Mouse (Mus musculus) liver, postnatal 0 days (tissue): ENCODE measurements around the gene 1500015O10Rik. TPM values are rescaled to one million over a fixed set of nuclear protein-coding genes. Genes with fewer than 3 reads are reported as not detected.

Experiments
- ATAC-seq: fragments of 200-750 bp; cut with Nextera tagmentation; 2 replicates; pipeline ENCODE4 v1.8.0; 2017; ENCODE audit warnings: mild to moderate bottlenecking, moderate library complexity
- DNase-seq: peaks from one replicate; pipeline ENCODE4 v3.0.0-alpha.2; 2016
- H3K27ac ChIP-seq: fragments of 300-500 bp; sonication (generic); 2 replicates; pipeline ENCODE4 v1.5.1; 2014; ENCODE audit warnings: antibody characterized with exemption, moderate library complexity, mild to moderate bottlenecking, low read depth
- H3K27me3 ChIP-seq: fragments of 300-500 bp; sonication (generic); 2 replicates; pipeline ENCODE4 v1.6.1; 2014; ENCODE audit warnings: low read length, control low read depth, mixed read lengths; ENCODE audit not compliant: insufficient read depth
- H3K36me3 ChIP-seq: fragments of 300-500 bp; sonication (generic); replicated peaks from 2 replicates; pipeline ENCODE4 v1.6.1; 2014; ENCODE audit warnings: mild to moderate bottlenecking, control low read depth, low read length, moderate library complexity, mixed read lengths; ENCODE audit not compliant: insufficient read depth
- H3K4me1 ChIP-seq: fragments of 300-500 bp; sonication (generic); 2 replicates; pipeline ENCODE4 v1.6.1; 2014; ENCODE audit warnings: antibody characterized with exemption, mild to moderate bottlenecking, control low read depth; ENCODE audit not compliant: insufficient read depth
- H3K4me2 ChIP-seq: fragments of 300-500 bp; sonication (generic); 2 replicates; pipeline ENCODE4 v1.6.1; 2014; ENCODE audit warnings: low read depth, mild to moderate bottlenecking, low read length, moderate library complexity, mixed read lengths
- H3K4me3 ChIP-seq: fragments of 300-500 bp; sonication (generic); 2 replicates; pipeline ENCODE4 v1.5.1; 2014; ENCODE audit warnings: low read depth, low read length
- H3K9ac ChIP-seq: fragments of 300-500 bp; sonication (generic); replicated peaks from 2 replicates; pipeline ENCODE4 v1.6.1; 2014; ENCODE audit warnings: mild to moderate bottlenecking, moderate library complexity
- H3K9me3 ChIP-seq: fragments of 300-500 bp; sonication (generic); 2 replicates; pipeline ENCODE4 v1.6.1; 2016; ENCODE audit warnings: mild to moderate bottlenecking, control low read depth, low read length, mixed read lengths
- CTCF ChIP-seq: sonication (generic); IDR thresholded peaks from 2 replicates; pipeline ENCODE4 v1.5.1; 2016; ENCODE audit warnings: antibody characterized with exemption, low read depth
- EP300 ChIP-seq: IDR thresholded peaks from 2 replicates; pipeline ENCODE4 v1.6.1; 2016; ENCODE audit warnings: antibody characterized with exemption, low read depth, mild to moderate bottlenecking
- WGBS: fragments of 180-500 bp; shearing (Covaris S2); extraction: QIAGEN DNeasy Blood & Tissue Kit; methylation state at CpG from one replicate; pipeline ENCODE4 v1.1.7; 2014; ENCODE audit not compliant: insufficient replicate concordance; 5-methylcytosine and 5-hydroxymethylcytosine counted together
- polyA plus RNA-seq: library from polyadenylated mRNA; unstranded; fragments of >200 nt; fragmentation: Nextera tagmentation; extraction: Ambion mirVana; gene quantifications from 2 replicates; pipeline ENCODE4 v1.2.1, GENCODE M21; 2015

The 1500015O10Rik gene
- polyA plus RNA-seq, 1 experiment from 2014 or later = 0.72 TPM

DNA sequence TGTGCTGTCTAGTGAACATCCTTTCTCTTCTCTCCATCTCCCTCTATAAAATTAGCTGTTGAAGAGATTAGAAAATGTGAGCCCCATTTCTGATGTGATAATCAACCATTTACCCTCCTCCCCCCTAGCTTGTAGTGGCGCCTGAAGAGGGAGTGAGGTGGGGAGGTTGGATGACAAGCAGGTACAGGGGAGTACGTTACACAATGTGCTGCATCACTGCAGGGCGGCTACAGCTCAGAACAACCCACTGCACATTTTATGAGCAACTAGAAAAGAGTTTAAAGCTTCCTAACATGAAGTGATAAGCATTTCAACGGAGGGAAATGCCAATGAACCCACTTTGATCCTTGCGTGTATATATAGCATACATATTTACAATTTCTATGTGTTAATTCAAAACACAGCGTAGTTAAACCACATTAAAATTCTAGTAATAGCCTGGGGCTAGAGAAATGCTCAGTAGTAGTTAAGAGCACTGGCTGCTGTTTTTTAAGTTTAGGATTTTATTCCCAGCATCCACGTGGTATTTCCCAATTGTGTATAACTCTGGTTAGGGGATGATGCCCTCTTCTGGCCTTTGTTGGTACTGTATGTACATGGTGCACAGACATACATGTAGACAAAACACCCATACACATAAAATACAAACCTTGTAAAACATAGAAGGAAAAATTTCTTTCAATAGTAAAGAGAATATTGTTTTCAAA is 7.6 kb downstream of the 1500015O10Rik start:
- 69% methylated on average over 7 of the region's 7 CpGs for WGBS
- Histone ChIP-seq H3K4me2 (no peak overlapping the region), H3K4me1 (no peaks in the 10 kb centered on the region), H3K27ac (no peak overlapping the region), H3K9ac (no peak overlapping the region), H3K36me3 (no peaks in the 10 kb centered on the region), H3K4me3 (no peak overlapping the region), H3K27me3 (no peaks in the 10 kb centered on the region), H3K9me3 (peaks cover 3% of the 10 kb centered on the region; the same call in 1 of the 2 replicates)
- ATAC-seq (no peak), DNase-seq (peak; percentile 28)
- TF ChIP-seq EP300 = no peak
- peak; percentile 70 for TF ChIP-seq CTCF

DNA sequence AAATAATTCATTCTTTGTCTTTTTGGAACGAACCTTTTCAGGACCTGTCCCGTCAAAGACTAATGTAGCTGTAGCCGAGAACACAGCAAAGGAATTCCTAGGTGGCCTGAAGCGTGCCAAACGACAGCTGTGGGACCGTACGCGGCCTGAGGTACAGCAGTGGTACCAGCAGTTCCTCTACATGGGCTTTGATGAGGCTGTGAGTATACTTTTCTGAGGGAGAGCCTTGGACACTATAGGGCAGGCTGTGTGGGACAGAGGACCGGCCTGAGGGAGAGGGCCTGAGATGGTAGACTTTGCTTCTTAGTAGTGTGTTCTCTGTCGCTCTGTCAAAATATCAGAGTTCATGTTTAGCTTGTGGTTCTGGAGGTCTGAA is 8.1 kb downstream of the 1500015O10Rik start:
- H3K9ac ChIP-seq = no peak overlapping the region
- H3K4me3 ChIP-seq = no peak overlapping the region
- DNase-seq = no peak
- WGBS = 87% methylated on average over 10 of the region's 10 CpGs
- no peaks in the 10 kb centered on the region for H3K27me3 ChIP-seq
- no peaks in the 10 kb centered on the region for H3K36me3 ChIP-seq
- H3K27ac ChIP-seq = no peak overlapping the region
- ATAC-seq = no peak
- H3K4me1 ChIP-seq = no peaks in the 10 kb centered on the region
- H3K9me3 ChIP-seq = peaks cover 3% of the 10 kb centered on the region; the same call in 1 of the 2 replicates
- H3K4me2 ChIP-seq = no peak overlapping the region
- TF ChIP-seq EP300 = no peak
- no peak for TF ChIP-seq CTCF

- Histone ChIP-seq H3K36me3 (peaks cover 30% of the 10 kb centered on the region), H3K4me3 (no peak overlapping the region), H3K4me1 (no peaks in the 10 kb centered on the region), H3K27ac (no peak overlapping the region), H3K9ac (no peak overlapping the region), H3K9me3 (no peaks in the 10 kb centered on the region), H3K27me3 (no peaks in the 10 kb centered on the region), H3K4me2 (no peak overlapping the region)
- WGBS = 83% methylated on average over 8 of the region's 8 CpGs
- DNase-seq (no peak), ATAC-seq (no peak)
- TF ChIP-seq EP300 (no peak), CTCF (no peak)
These were observed 24.3 kb downstream of the 1500015O10Rik start for GRCm38 (mm10) chr1:43754448-43755312.

- TF ChIP-seq EP300 (no peak), CTCF (peak; percentile 63)
- no peak overlapping the region for H3K4me3 ChIP-seq
- no peak overlapping the region for H3K9ac ChIP-seq
- peaks cover 24% of the 10 kb centered on the region for H3K36me3 ChIP-seq
- H3K27ac ChIP-seq = no peak overlapping the region
- no peaks in the 10 kb centered on the region for H3K27me3 ChIP-seq
- H3K4me2 ChIP-seq = no peak overlapping the region
- no peak for ATAC-seq
- H3K4me1 ChIP-seq = no peaks in the 10 kb centered on the region
- no peak for DNase-seq
- no peaks in the 10 kb centered on the region for H3K9me3 ChIP-seq
These were observed 29.7 kb downstream of the 1500015O10Rik start for GRCm38 (mm10) chr1:43760085-43760484.

GRCm38 (mm10) chr1:43764481-43764880 is 34.1 kb downstream of the 1500015O10Rik start:
- 86% methylated on average over 2 of the region's 2 CpGs for WGBS
- ATAC-seq = no peak

DNA sequence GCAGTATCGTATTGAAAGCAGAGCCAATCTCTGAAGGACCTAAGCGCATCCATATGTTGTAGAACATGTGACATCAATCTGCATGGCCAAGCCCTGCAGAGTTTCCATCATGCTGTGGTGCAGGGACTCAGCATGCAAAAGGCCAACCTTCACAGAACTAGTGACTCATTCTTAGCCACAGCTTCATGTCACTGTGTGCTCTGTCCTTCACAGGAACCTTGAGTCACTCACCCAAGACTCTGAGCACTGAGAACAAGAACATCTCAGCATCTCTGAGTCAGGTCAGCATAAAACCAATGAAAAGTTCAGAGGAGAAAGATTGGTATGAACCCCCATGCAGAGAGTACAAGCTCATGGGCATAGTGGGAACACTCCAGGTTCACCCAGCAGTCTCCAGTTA is 35.9 kb downstream of the 1500015O10Rik start:
- WGBS = 95% methylated on average over 2 of the region's 2 CpGs
- DNase-seq = no peak

More at GRCm38 (mm10) chr1:43764481-43764880, 34.1 kb downstream of the 1500015O10Rik start:
- Histone ChIP-seq H3K9ac (no peak overlapping the region), H3K4me3 (no peak overlapping the region), H3K4me2 (no peak overlapping the region), H3K4me1 (no peaks in the 10 kb centered on the region), H3K9me3 (no peaks in the 10 kb centered on the region), H3K36me3 (peaks cover 13% of the 10 kb centered on the region), H3K27ac (no peak overlapping the region), H3K27me3 (no peaks in the 10 kb centered on the region)
- DNase-seq = no peak
- TF ChIP-seq EP300 (no peak), CTCF (no peak)

More for the DNA sequence above, 35.9 kb downstream of the 1500015O10Rik start:
- ATAC-seq = no peak
- TF ChIP-seq CTCF (no peak), EP300 (no peak)
- Histone ChIP-seq H3K9ac (no peak overlapping the region), H3K27ac (no peak overlapping the region), H3K4me3 (no peak overlapping the region), H3K4me1 (no peaks in the 10 kb centered on the region), H3K4me2 (no peak overlapping the region), H3K9me3 (no peaks in the 10 kb centered on the region), H3K36me3 (peaks cover 17% of the 10 kb centered on the region), H3K27me3 (no peaks in the 10 kb centered on the region)
